Mouse (Mus musculus): ENCODE measurements around the gene 1700069L16Rik. TPM values are rescaled to one million over a fixed set of nuclear protein-coding genes. Genes with fewer than 3 reads are reported as not detected.

1700069L16Rik gene
- not detected for polyA plus RNA-seq (2014; fragmentation: Illumina TruSeq; extraction: RNeasy Lipid Tissue Mini Kit (QIAGEN cat#74804); ENCODE audit: low read depth, low replicate concordance)

GRCm38 (mm10) chr5:113724446-113724845 is at the start of gene 1700069L16Rik:
Gene 1700069L16Rik (minus strand): TSS chr5:113724772.

GRCm38 (mm10) chr5:113772450-113772895 is 47.9 kb upstream of the 1700069L16Rik start, which contains the start of the genes Sart3 and Iscu:
Gene Sart3 (minus strand): TSS chr5:113772510.
Gene Iscu (plus strand): TSS chr5:113772748.

GRCm38 (mm10) chr5:113735345-113736112 is 11.0 kb upstream of the 1700069L16Rik start, which contains the start of gene Ficd:
Gene Ficd (plus strand): TSS chr5:113735803.

GRCm38 (mm10) chr5:113650035-113650865 is 74.3 kb downstream of the 1700069L16Rik start, which contains the start of gene Cmklr1:
Gene Cmklr1 (minus strand): TSS chr5:113650426.

Other genes starting within 250 kb of the 1700069L16Rik start
- gene Wscd2, start 234.4 kb downstream of the 1700069L16Rik start, polyA plus RNA-seq (2014; fragmentation: Illumina TruSeq; extraction: RNeasy Lipid Tissue Mini Kit (QIAGEN cat#74804); ENCODE audit: low read depth, low replicate concordance) = not detected
- 0.64 TPM for gene Cmklr1, start 74.3 kb downstream of the 1700069L16Rik start, polyA plus RNA-seq (2014; fragmentation: Illumina TruSeq; extraction: RNeasy Lipid Tissue Mini Kit (QIAGEN cat#74804); ENCODE audit: low read depth, low replicate concordance)
- 2.6 TPM for gene Ficd, start 11.0 kb upstream of the 1700069L16Rik start, polyA plus RNA-seq (2014; fragmentation: Illumina TruSeq; extraction: RNeasy Lipid Tissue Mini Kit (QIAGEN cat#74804); ENCODE audit: low read depth, low replicate concordance)
- 1.1 TPM for gene Sart3, start 47.7 kb upstream of the 1700069L16Rik start, polyA plus RNA-seq (2014; fragmentation: Illumina TruSeq; extraction: RNeasy Lipid Tissue Mini Kit (QIAGEN cat#74804); ENCODE audit: low read depth, low replicate concordance)
- gene Iscu, start 48.0 kb upstream of the 1700069L16Rik start, polyA plus RNA-seq (2014; fragmentation: Illumina TruSeq; extraction: RNeasy Lipid Tissue Mini Kit (QIAGEN cat#74804); ENCODE audit: low read depth, low replicate concordance) = 34.2 TPM
- not detected for gene Tmem119, start 75.7 kb upstream of the 1700069L16Rik start, polyA plus RNA-seq (2014; fragmentation: Illumina TruSeq; extraction: RNeasy Lipid Tissue Mini Kit (QIAGEN cat#74804); ENCODE audit: low read depth, low replicate concordance)
- 0.40 TPM for gene Selplg, start 107.9 kb upstream of the 1700069L16Rik start, polyA plus RNA-seq (2014; fragmentation: Illumina TruSeq; extraction: RNeasy Lipid Tissue Mini Kit (QIAGEN cat#74804); ENCODE audit: low read depth, low replicate concordance)
- 6.1 TPM for gene Coro1c, start 184.0 kb upstream of the 1700069L16Rik start, polyA plus RNA-seq (2014; fragmentation: Illumina TruSeq; extraction: RNeasy Lipid Tissue Mini Kit (QIAGEN cat#74804); ENCODE audit: low read depth, low replicate concordance)

Measured in liver, adult 10 weeks (tissue).